Mouse (Mus musculus) ES-E14 (cell line): ENCODE measurements at regions not wholly inside any gene's neighbourhood (a gene's known extent, or its start where the extent isn't known, plus 50 kb on each side); places are given as distances from the start of the nearest gene placed in this dataset.

Source experiments
- CHD2 ChIP-seq: IDR thresholded peaks from 2 replicates; pipeline ENCODE4 v1.6.1; 2014; ENCODE audit warnings: mild to moderate bottlenecking, low read depth, low read length, inconsistent platforms
- HCFC1 ChIP-seq: IDR thresholded peaks from 2 replicates; pipeline ENCODE4 v1.6.1; 2012; ENCODE audit warnings: low read length, inconsistent platforms, borderline replicate concordance; ENCODE audit not compliant: insufficient read depth
- ZNF384 ChIP-seq: IDR thresholded peaks from 2 replicates; pipeline ENCODE4 v1.6.1; 2012; ENCODE audit warnings: low read depth, low read length, inconsistent platforms

GRCm38 (mm10) chr4:70742002-70742401 is 207.2 kb upstream of the Megf9 start:
- no peak for TF ChIP-seq ZNF384
- TF ChIP-seq HCFC1: no peak
- no peak for TF ChIP-seq CHD2
